Mouse (Mus musculus) adrenal gland, adult 8-10 months (tissue): ENCODE measurements around the gene Tspear. TPM values are rescaled to one million over a fixed set of nuclear protein-coding genes. Genes with fewer than 3 reads are reported as not detected.

Experiments
- microRNA-seq, 2 experiments: library from miRNA; unstranded; fragments of <30 nt; microRNA quantifications; one replicate each; pipeline ENCODE4 v1.2.0; 2022
- total RNA-seq, 4 experiments: library from RNA; stranded (reverse); gene quantifications; 2 replicates each; pipeline ENCODE4 v1.2.4; 2022

The Tspear gene
- total RNA-seq, 4 experiments from 2014 or later, result 0.15 to 1.4 (median 0.81) TPM

Small RNA genes lying within 50 kb of the gene (microRNA-seq; reads per million reads assigned to microRNA genes)
- gene Mir1930, result 1.2 to 4.4 reads per million in 2 experiments

Other genes starting within 250 kb of the Tspear start
- 10 to 100 TPM; 20.4 to 28.8 (median 24.8) TPM for gene Fam207a, start 170.8 kb upstream of the Tspear start, total RNA-seq
- 10 to 100 TPM in 3 of 4 experiments, 1 to 10 TPM in 1; 8.6 to 16.8 (median 13.5) TPM for gene Itgb2, start 156.3 kb upstream of the Tspear start, total RNA-seq
- 100 to 1,000 TPM; 207 to 236 (median 225) TPM for gene Pttg1ip, start 104.8 kb upstream of the Tspear start, total RNA-seq
- 100 to 1,000 TPM in 3 of 4 experiments, 10 to 100 TPM in 1; 98.9 to 125 (median 115) TPM for gene Sumo3, start 80.5 kb upstream of the Tspear start, total RNA-seq
- gene Gm49325, start 80.4 kb upstream of the Tspear start, total RNA-seq, result 10 to 100 TPM; 15.2 to 24.8 (median 18.1) TPM
- 10 to 100 TPM; 46.0 to 63.0 (median 53.7) TPM for gene Ube2g2, start 64.3 kb upstream of the Tspear start, total RNA-seq
- not detected for gene Gm19402, start 4.2 kb downstream of the Tspear start, total RNA-seq
- gene Gm9508, start 10.7 kb downstream of the Tspear start, total RNA-seq, result not detected
- not detected for gene Gm10272, start 20.1 kb downstream of the Tspear start, total RNA-seq
- gene Gm10024, start 24.9 kb downstream of the Tspear start, total RNA-seq, result not detected
- gene Gm10142, start 29.2 kb downstream of the Tspear start, total RNA-seq, result not detected
- not detected for gene Krtap12-1, start 34.0 kb downstream of the Tspear start, total RNA-seq
- not detected for gene Gm10100, start 39.9 kb downstream of the Tspear start, total RNA-seq
- not detected for gene Gm18596, start 56.1 kb downstream of the Tspear start, total RNA-seq
- not detected for gene Gm9736, start 64.8 kb downstream of the Tspear start, total RNA-seq
- gene Gm3233, start 73.1 kb downstream of the Tspear start, total RNA-seq, result not detected
- not detected for gene Gm3238, start 84.8 kb downstream of the Tspear start, total RNA-seq
- gene Gm7138, start 90.4 kb downstream of the Tspear start, total RNA-seq, result not detected
- not detected for gene Gm3250, start 96.0 kb downstream of the Tspear start, total RNA-seq
- gene Gm7137, start 101.6 kb downstream of the Tspear start, total RNA-seq, result not detected
- not detected for gene Gm9639, start 108.5 kb downstream of the Tspear start, total RNA-seq
- not detected for gene Gm19668, start 112.6 kb downstream of the Tspear start, total RNA-seq
- not detected for gene Gm9507, start 125.3 kb downstream of the Tspear start, total RNA-seq
- gene Gm2696, start 128.1 kb downstream of the Tspear start, total RNA-seq, result not detected
- gene Krtap10-4, start 140.5 kb downstream of the Tspear start, total RNA-seq, result not detected
- not detected for gene Krtap10-10, start 149.4 kb downstream of the Tspear start, total RNA-seq
- gene Gm36176, start 160.2 kb downstream of the Tspear start, total RNA-seq, result not detected
- gene Gm10318, start 166.3 kb downstream of the Tspear start, total RNA-seq, result not detected
- gene Gm3285, start 175.4 kb downstream of the Tspear start, total RNA-seq, result not detected
- gene Lrrc3, start 216.0 kb downstream of the Tspear start, total RNA-seq, result 10 to 100 TPM in 1 of 4 experiments, 1 to 10 TPM in 3; 5.5 to 10.8 (median 7.3) TPM